8 mouse cellular contexts compared by ENCODE assay signal in the genomic region with DNA sequence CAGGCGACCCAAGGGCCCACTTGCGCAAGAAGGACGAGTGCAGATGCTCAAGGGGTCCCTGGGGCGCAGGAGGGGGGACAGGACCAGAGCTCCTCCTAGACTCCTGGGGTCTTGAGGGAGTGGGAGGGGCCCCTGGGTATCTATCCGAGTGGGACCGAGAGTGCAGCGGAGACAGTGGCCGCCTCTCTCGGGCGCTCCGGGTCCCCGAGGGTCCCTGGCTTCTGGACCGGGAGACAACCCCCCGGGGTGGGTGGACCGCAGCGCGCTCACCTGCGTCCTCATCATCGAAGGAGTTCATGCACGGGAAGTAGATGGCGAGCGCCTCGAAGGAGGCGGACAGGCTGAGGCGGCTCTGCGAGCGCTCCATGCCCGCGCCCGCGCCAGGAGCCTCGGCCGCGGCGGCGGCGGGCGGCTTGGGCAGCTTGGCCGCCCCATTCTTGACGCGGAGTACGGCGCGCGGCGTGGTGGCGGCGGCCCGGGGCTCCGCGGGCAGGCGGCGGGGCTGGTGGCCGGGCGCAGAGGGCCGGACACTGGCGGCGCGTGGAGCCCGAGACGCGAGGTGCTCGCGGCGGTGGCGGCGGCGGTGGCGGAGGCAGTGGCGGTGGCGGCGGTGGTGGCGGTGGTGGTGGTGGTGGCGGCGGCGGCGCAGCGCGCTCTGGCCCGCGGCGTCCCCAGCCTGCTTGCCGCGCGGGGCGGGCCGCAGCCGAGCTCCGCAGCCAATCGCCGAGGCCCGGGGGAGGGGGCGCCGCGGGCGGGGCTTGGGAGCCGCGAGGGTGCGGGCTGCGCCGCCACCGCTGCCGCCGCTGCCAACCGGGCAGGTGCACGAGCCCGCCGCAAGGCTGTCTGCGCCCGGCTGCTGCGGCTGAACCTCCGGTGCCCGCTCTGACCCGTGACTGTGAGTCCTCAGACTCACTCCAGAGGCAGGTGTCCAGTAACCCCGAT. TPM values are rescaled to one million over a fixed set of nuclear protein-coding genes. Genes with fewer than 3 reads are reported as not detected.
A peak's percentile ranks its signal among the peaks of the same experiment; 100 is the strongest.
DNase-seq lines count a peak whose midpoint lies in the region; ATAC-seq lines count a peak whose summit lies in the region.

A gene (minus strand): TSS at position 367 of the 942 bp plus-strand sequence.

- peak within 1 kb of the TSS; percentile 64 for H3K27ac ChIP-seq in heart, embryonic 10.5 days
- H3K27ac ChIP-seq in liver, embryonic 16.5 days (ENCODE audit: low read length) = no peak within 1 kb of the TSS

- H3K4me3 ChIP-seq in heart, embryonic 10.5 days = peak within 1 kb of the TSS; percentile 73
- H3K4me3 ChIP-seq in liver, embryonic 16.5 days (ENCODE audit: low read depth, low read length) = peak within 1 kb of the TSS; percentile 52

- peak; percentile 66 for ATAC-seq in liver, embryonic 16.5 days (ENCODE audit: low read depth)

- 3% methylated on average over 94 of the region's 115 CpGs for WGBS in heart, embryonic 10.5 days
- 2% methylated on average over 47 of the region's 115 CpGs for WGBS in liver, embryonic 16.5 days (ENCODE audit: insufficient replicate concordance)

- DNase-seq in urinary bladder, postnatal 25 days (ENCODE audit: low spot score) = peak; percentile 4
- no peak for DNase-seq in urinary bladder, adult 2 months (ENCODE audit: low spot score)
- DNase-seq in embryo, embryonic 10.5 days (ENCODE audit: low spot score) = peak; percentile 50
- no peak for DNase-seq in heart, embryonic 10.5 days (ENCODE audit: low spot score)
- DNase-seq in kidney, postnatal 4 days = peak; percentile 62 to 70
- peak; percentile 82 for DNase-seq in right cerebral cortex, postnatal 4 days
- no peak for DNase-seq in T-cell, adult 2 months (ENCODE audit: low spot score)

- peak within 1 kb of the TSS; percentile 31; the same call in 1 of the 2 replicates for H3K9ac ChIP-seq in liver, embryonic 16.5 days (ENCODE audit: low read depth, low read length)

- peak within 1 kb of the TSS; percentile 64 for H3K4me2 ChIP-seq in liver, embryonic 16.5 days (ENCODE audit: low read depth, low read length)

- no peaks in the 10 kb centered on the region for H3K9me3 ChIP-seq in heart, embryonic 10.5 days
- H3K9me3 ChIP-seq in liver, embryonic 16.5 days (replicated peaks; ENCODE audit: control insufficient read depth, low read length) = no peaks in the 10 kb centered on the region

- no peaks in the 10 kb centered on the region for H3K36me3 ChIP-seq in heart, embryonic 10.5 days
- no peaks in the 10 kb centered on the region for H3K36me3 ChIP-seq in liver, embryonic 16.5 days (ENCODE audit: control insufficient read depth, insufficient read depth)

- H3K4me1 ChIP-seq in heart, embryonic 10.5 days = peaks cover 11% of the 10 kb centered on the region
- no peaks in the 10 kb centered on the region for H3K4me1 ChIP-seq in liver, embryonic 16.5 days (ENCODE audit: control insufficient read depth, low read depth, low read length)

- peaks cover 87% of the 10 kb centered on the region for H3K27me3 ChIP-seq in heart, embryonic 10.5 days (ENCODE audit: insufficient read depth, poor library complexity, severe bottlenecking)
- H3K27me3 ChIP-seq in liver, embryonic 16.5 days (ENCODE audit: control insufficient read depth, insufficient read depth, low read depth, low read length) = peaks cover 49% of the 10 kb centered on the region

RNA-seq across cellular contexts. Expression of the gene that starts here (rescaled TPM):
- polyA plus RNA-seq in urinary bladder, adult 2 months (2012; rRNA removed) = 0.04 TPM in 2 replicates
- polyA plus RNA-seq in heart, embryonic 10.5 days (2016; fragmentation: Nextera tagmentation; extraction: Ambion mirVana) = 0.30 and 0.42 TPM in 2 replicates
- 0.18 and 0.26 TPM in 2 replicates for polyA plus RNA-seq in liver, embryonic 16.5 days (2015; fragmentation: Nextera tagmentation; extraction: Ambion mirVana)

Comparison
In these comparisons a context has a peak if more than half of its experiments do, and no peak if none do; other contexts are left out.
1. DNase-seq: peak in urinary bladder, postnatal 25 days (single experiment), embryo, embryonic 10.5 days (single experiment), kidney, postnatal 4 days (2 of 2) and right cerebral cortex, postnatal 4 days (single experiment); none in urinary bladder, adult 2 months (single experiment), heart, embryonic 10.5 days (single experiment) and T-cell, adult 2 months (single experiment).
2. Peak in ATAC-seq, H3K4me3 ChIP-seq, H3K9ac ChIP-seq and H3K4me2 ChIP-seq in liver, embryonic 16.5 days; RNA of the gene not detected or under 1 TPM.